Mouse (Mus musculus): ENCODE results near the gene Medag.
A peak's percentile ranks its signal among the peaks of the same experiment; 100 is the strongest.

Gene Medag

DNA sequence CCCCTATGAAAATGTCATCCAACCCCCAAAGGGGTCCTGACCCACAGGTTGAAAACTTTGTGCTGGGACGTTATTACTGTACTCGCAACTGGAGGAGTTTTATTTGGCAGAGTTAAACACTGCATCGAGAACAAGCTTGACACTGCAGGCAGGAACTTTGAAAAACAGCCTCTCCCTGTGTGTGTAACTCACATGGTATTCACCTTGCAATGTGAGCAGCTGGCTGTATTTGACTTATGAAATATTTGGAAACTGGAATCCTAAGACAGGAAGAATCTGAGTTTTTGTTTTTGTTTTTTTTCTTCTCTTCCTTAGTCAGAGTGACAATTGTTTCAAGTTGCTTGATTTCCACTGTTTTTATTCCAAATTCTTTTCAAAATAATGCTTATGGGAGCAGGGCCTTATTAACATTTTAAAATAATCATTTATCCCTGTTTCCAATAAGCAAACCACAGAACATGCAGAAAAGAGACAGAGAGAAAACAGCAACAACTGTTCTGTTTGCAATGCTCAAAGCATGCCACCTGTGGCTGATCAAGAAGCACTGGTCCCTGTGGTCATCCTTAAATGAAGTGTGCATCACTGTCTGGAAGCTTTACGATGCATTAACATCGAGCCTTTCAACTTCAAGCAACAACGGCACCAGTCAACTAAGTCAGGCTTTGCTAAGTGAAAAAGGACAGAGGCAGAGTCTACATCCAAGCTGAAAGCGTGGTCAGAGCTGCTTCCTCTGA is 26.2 kb upstream of the Medag start:
- no peak for DNase-seq (ENCODE audit: low spot score)

DNA sequence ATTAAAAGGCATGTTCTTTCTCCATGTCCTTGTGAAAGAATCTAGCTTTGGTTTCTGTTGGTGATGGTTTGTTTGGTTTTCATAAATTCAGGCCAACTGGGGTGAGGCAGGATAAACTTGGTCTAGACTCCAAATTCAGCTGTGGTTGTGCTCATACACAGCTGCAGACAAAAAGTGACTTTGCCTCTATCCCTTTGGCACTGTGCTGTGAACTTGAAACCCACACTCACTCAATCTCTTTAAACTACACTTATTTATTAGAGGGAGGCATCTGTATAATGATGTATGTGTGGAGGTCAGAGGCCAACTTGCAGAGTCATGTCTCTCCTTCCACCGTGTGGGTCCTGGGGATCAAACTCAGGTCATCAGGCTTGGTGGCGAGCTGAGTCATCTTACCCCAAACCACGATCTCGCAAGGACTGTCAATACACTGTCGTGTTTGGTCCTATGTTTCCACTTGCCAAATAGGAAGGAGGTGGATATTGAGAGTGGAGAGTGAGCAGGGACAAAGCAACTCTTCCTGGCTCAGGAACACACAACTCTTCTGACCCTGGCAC is 25.2 kb upstream of the Medag start:
- DNase-seq (ENCODE audit: low spot score), result no peak

DNA sequence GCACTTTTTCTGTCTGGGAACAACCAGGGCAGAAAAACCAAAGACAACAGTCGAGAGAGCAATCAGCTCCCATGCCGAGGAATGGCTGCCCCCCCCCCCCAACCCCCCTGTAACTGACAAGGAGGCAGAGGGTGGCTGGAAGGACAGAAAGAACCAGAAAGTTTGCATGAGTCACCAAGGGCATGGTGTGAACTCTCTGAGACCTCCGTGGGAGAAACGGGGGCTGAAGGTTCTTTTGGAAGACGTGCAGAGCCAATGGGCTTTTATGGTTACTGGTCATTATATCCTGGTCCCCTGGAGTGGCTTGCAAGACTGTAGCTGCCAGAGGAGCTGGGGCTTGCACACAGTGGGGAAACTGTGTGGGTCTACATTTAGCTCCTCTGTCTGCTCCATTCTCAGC is 22.6 kb upstream of the Medag start:
- no peak for DNase-seq (ENCODE audit: low spot score)

DNA sequence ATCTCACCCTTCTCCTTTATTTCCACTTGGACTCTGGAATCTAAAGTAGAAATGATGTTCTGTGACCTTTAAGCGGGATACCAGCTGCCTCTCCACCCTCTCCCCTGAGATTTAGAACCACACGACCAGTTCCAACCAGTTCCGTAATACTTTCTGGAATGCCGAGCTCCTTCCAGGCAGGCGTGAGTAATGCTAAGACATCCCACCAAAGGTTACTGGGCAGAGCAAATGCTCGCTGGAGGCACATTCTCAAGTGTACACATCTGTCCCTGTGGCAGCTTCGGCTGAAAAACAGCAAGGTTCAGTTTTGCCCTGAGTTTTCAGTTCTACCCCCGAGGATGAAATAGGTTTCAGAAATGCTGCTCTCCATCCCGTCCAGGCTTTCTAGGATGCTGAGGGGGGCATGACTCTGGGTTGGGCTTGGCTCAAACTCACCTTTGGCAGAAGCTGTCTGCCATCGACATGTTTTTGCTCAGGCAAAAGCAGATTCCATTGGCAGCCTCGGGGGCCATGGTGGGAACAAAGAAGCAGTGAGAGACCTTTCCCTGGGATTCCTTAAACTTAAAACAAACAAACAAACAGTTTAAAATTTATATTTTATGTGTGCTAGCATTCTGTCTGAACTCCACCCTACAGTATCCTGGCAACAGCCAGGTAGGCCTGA is 21.9 kb upstream of the Medag start:
- DNase-seq (ENCODE audit: low spot score), result peak; percentile 45

DNA sequence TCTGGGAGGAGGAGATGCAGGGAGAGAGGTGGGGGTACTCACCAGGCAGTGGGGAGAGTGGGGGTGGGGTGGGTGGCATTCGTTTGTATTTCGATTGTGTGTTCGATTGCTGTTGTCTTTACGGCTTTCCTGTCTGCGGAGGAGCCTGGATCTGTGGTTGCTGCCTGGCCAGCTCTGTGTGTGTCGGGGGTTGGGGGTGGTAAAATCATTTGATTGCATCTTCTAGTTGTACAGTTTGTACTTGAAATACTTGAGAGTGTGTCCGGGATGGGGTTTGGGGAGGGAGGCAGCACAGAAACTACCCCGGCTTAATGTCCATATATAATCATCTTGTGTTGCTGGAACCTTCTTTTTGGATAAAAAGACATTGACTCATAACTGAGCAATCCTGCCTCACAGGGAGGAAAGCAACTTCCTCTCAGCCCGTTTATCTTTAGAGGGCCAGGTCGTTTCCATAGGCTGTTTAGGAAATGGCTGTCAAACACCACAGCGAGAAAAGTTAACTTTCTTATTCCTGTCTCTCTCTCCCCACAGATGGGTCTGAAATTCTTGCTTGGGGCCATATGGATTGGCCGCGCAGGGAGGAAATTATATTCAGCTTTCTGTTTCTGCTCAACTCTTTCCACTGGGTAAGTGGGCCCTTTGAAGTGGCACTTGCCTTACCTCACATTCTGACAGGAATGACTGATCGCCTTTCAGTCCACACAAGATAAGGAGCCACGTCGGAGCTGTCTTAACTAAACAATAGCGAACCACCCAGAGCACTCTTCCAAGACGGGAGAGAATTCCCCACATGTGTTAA is 19.8 kb upstream of the Medag start:
- peak; percentile 60 for DNase-seq (ENCODE audit: low spot score)

DNA sequence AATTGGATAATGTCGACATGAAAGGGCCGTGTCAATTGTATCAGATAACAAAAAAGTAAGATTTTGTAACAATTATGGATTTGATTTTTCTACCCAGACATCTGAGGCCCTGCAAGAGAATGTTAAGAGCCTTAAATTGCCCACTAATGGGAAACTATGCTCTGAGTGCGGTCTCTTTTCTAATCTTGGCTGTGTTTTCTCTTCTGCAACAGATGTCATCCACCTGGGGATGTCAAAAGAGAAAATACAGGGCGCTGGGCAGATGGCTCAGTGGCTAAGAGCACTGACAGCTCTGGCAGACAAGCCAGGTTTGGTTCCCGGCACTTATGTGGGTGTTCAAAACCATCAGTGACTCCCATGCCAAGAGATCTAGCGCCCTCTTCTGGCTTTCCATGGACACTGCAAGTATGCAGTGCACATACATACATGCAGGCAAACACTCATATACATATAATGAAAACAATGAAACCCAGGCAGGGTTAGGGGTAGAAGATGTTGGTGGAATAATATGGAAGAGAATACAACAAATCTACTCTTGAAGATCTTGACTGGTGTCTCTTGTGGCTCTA is 19.0 kb upstream of the Medag start:
- DNase-seq (ENCODE audit: low spot score), result no peak

DNA sequence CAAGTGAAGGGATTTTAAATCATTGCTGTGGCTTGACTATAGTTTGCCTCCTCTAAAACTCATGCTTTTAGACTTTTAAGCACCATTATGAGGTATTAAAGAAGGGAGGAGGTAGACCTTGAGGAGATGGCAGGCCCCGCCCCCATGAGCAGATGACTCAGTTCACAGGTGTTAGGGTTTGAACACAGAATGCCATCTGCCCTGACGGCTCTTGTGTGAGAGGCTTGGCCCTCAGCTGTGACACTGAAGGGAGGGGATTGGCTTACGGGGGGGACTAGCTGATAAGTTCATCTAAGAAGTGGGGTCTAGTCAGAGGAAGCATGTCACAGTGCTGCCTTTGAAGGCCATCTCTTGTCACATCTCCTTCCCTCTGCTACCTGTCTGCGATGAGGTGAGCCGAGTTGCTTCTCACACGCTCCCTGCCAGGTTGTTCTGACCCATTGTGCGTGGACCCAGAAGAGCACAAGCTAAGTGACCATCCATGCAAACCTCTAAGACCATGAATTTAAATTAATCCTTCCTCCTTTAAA is 10.0 kb upstream of the Medag start:
- no peak for DNase-seq (ENCODE audit: low spot score)

DNA sequence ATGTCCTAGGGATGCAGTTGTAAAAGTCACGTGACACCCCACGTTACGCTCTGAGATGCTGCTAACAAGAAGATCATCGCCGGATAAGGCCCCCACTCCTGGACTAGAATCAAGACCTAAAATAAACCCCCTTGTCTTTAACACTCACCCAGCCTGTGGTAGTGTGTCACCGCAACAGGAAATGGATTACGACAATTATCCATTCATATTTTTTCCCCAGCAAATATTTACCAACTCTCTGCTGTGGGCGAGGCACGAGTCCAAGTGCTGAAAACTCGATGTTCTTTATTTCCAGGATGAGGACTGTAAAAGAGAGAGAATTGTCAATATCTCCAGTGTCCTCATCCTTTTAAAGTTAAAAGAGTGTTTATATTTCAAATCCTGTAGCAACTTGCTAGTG is 9.5 kb upstream of the Medag start:
- DNase-seq (ENCODE audit: low spot score), result no peak

DNA sequence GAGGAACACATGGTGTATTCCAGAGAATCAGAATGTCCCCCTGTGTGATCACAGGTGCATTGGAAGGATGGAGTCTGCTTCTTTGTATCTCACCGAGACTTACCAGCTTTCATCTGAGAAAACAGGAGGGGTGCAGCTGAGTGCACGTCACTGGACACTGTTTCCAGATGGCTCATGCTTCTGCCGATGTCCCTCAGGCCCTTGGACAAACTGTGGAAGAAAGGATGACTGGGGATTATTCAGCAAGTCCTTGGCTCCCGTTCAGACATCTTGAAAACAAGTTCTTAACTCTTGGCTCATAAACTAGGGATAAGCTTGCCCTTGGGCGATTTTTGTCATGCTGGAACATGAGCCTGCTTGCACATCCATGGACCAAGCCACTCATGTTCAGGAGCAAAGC is 8.2 kb upstream of the Medag start:
- DNase-seq (ENCODE audit: low spot score), result no peak

DNA sequence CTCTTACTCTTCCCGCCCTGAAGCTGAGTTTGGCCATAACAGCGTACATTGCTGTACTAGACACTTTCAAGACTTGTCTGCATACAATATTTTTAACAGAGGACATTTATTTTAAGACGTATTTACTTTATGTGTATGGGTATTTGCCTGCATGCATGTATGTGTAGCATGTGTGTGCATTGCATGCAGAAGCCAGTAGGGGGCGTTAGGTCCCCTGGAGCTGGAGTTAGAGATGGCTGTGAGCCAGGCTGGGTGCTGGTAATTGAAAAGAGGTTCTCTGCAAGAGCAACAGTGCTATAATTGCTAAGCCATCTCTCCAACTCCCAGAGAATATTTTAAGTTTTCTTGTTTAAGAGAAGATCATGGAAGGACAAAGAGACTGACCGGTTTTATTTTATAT is 6.8 kb upstream of the Medag start:
- DNase-seq (ENCODE audit: low spot score), result no peak

DNA sequence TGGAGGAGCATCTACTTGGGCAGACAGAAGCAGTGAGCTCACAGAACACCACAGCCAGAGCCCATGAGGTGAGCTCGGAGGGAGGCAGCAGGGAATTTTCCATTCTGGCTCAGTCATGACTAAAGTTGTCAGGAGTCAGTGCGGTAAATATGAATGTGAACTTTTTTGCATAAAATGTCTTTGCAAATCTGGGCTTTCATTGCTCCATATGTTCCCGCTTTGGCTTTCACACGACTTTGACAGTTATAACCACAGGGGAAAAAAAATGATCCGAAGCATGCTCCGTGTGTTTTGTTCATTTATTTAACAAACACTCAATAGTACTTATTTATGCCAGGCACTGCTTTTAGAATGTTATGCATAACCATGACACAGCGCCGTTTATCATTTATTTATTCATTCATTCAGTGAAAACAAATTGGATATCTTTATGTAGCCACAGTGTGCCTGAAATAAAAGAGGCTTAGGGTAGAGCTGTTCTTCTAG is 4.7 kb upstream of the Medag start:
- DNase-seq (ENCODE audit: low spot score), result no peak

DNA sequence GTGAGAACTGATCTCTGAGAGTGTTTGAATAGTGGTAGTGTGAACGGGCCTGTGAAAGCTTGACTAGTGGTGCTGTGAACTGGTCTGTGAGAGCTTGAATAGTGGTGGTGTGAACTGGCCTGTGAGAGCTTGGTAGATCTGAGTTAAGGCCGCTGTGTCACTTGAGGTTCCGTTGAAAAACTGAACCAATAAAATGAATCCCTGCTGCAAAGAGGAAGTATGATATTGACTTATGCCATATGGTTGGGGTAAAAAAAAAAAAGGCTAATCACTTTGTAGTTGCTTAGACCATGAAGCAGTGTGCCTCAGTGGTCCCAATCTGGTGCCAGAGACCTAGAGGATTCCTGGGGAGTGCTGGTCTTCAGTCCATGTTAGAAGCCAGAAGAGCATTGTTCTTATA is 2.0 kb upstream of the Medag start:
- DNase-seq (ENCODE audit: low spot score), result no peak

DNA sequence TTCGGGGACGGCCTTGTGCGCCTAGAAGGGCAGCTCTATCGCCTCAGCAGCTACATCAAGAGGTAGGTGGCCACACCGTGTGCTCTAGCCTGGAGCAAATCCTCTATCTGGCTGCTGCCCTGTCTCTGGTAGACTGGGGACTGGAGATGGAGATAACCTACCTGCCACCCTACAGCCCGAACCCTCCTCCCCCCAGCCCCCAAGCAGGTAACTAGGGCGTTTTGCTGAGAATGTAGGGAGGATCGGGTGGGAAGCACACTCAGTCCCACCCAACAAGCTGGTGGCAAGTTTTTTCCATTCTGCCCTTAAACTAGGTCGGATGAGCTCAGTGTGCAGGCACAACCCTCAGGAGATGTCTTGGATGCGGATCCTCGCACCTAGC is 636 bp downstream of the Medag start:
- no peak for DNase-seq (ENCODE audit: low spot score)

DNA sequence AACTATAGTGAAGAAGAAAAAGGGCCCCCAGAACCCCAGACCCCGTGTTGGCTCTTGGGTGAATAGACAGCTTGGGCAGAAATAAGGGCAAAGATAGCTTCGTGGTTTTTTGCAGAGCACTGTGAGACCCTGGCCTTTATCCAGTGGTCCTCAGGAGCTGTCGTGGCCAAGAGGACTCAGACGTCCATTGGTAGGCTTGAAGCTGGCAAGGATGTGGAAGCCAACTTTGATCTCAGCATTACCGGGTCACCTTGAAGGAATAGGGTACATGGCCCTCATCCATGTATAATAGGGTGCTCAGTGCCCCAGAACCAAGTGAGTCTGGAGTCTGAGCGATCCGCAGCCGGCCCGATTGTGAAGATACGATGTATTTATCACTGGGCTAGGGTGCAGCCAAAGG is 1.1 kb downstream of the Medag start:
- no peak for DNase-seq (ENCODE audit: low spot score)

DNA sequence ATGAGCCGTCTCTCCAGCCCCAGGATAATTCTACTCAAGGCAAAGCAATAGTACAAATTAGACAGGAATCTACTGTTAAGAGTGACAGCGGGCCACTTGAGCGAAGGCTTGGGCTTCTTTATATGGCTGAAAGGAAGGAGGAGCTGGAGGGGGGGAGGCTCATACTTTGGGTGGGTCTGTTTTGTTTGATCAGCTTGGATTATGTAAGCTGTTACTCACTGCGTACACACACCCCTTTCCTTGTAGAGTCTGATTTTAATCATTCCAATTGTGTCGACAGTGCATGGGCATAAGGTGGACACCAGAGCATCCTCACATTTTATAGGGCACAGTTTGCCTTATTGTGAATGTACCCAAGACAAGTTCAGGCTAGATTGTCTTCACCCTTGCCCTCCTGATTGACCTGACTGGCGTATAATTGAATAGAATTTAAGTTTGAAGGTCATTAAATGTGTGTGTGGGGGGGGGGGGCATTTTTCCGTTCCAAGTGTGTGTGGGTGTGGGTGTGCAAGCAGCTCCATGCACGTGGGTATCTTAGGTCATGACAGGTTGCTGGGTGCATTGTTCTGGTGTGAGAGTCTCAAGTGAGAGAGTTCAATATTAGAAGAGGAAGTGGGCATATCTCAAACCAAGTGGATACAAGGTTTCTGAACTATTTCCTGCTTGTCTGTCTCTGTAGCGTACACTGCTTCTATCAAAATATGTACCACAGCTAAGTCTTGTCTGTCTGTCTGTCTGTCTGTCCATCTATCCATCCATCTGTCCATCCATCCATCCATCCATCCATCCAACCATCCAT is 3.0 kb downstream of the Medag start:
- DNase-seq (ENCODE audit: low spot score), result no peak

DNA sequence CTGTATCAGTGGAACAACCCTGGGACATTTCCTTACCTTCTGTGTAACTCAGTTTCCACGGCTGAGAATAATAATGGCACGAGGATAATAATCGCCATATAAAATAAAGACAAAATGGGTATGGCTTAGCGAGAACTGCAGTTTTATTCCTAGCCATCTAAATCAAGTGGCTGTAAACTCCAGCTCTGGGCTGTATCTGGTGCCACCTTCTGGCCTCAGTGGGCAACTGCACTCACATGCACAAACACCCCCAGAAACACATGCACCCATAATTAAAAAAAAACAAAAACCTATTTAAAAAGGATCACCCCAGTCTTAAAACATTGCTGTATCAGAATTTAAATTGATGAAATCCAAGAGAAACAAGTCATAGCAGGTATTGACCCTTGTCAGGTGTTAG is 5.8 kb downstream of the Medag start:
- peak; percentile 25 for DNase-seq (ENCODE audit: low spot score)

DNA sequence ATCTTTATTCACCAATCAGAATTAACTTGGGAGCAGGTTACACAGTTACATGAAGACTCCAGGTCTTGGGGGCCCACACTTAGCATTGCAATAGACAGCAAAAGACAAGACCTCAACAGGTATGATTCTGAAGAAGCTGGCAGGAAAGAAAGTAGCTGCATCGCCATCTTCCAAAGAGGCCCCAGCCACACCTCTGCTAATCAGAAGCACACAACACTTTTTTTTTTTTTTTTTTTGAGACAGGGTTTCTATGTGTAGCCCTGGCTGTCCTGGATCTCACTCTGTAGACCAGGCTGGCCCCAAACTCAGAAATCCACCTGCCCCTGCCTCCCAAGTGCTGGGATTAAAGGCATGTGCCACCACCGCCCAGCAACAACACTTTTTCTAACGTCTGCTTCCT is 15.0 kb downstream of the Medag start:
- DNase-seq (ENCODE audit: low spot score), result no peak

DNA sequence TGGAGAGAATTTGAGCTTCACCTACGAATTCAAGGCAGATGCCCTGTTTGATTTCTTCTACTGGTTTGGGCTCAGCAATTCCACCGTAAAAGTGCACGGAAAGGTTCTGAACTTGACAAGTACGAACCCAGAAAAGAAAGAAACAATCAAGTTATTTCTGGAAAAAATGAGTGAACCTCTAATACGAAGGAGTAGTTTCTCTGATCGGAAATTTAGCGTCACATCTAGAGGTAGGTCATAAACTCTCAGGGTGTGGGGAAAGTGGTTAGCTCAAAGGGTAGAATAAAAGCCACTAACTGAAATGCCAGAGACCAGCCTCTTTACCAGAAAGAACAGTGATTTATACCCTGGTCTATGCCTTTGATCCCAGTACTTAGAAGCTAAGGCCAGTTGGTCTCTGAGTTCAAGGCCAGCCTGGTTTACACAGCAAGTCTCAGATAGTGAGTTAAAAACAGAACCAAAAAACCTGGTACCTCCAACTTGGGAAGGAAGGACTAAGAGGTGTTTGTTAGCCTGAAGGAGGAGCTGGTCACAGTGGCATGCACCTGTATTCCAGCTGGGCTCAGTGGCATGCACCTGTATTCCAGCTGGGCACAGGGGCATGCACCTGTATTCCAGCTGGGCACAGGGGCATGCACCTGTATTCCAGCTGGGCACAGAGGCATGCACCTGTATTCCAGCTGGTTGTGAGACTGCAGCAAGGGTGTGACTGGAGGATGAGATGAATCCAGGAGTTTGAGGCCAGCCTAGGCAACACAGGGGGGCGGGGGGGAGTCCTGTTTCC is 15.9 kb downstream of the Medag start:
- DNase-seq (ENCODE audit: low spot score), result no peak

DNA sequence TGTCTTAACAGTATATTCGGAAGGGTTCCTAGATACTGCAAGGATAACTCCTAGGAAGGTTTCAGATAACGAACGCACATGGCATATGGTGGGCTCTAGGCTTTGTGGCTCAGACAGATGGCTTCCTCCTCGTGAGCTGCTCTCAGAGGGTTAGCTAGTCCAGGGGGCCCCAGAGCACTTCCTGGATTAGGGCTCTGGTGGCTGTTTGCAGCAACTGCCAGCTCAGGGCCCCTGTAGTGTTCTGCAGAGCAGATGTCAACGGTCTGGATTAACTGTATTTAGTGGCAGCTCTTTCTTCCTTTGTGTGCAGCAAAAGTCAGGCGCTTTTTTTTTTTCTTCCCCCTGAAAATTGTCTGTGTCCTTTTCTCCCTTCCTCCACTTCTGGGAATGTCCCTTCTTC is 16.8 kb downstream of the Medag start:
- DNase-seq (ENCODE audit: low spot score), result peak; percentile 74

DNA sequence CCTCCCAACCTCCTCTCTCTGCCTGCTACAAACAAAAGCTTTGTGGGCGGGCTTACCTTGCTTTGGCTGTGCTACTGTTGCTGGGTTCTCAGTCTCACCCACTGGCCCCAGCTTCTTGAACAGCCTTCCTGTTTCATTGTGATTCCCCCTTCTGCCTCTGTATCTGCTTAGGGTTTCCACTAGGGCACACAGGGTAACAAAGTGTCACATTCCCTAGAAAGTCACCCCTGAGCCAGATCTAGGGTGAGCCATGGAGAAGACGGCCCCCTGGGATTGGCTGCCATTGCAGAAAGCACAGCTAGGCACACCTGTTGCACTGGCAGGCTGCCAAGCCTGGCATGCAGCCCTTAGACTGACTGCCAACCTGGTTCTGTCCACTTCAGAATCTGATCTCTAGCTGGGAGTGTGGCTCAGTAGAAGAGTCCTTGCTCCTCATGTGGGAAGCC is 17.3 kb downstream of the Medag start:
- DNase-seq (ENCODE audit: low spot score), result peak; percentile 25

All from embryo, embryonic 10 days (tissue).